Mouse (Mus musculus): ENCODE measurements around the gene Gm7970.
"Not testable (repeated sequence)": the region's sequence is repeated elsewhere in the genome, so short reads cannot be mapped to it uniquely, and the experiment has no call there.

Gene Gm7970

DNA sequence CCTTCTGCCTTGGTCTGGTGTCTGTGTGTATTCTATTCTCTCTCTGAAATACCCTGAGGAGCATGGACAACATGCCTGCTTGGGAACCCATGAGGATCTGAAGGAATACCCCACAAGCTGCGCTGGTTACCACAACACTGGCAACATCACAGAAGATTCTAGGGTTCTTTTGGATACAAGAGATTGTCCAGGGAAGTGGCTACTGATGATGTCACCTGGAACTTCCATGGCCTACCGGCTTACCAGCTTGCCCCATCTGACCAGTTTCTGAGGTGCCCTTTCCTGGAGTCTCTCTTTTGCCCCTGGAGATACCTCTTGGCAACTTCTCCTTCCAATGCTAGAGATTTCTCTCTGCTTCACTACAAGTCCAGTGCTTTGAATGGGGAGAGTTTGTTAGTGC lies at the start of gene Gm7970:
Gene Gm7970 (minus strand): TSS at position 101 of the 400 bp plus-strand sequence.
- not testable (repeated sequence) for DNase-seq (ENCODE audit: low spot score)

DNA sequence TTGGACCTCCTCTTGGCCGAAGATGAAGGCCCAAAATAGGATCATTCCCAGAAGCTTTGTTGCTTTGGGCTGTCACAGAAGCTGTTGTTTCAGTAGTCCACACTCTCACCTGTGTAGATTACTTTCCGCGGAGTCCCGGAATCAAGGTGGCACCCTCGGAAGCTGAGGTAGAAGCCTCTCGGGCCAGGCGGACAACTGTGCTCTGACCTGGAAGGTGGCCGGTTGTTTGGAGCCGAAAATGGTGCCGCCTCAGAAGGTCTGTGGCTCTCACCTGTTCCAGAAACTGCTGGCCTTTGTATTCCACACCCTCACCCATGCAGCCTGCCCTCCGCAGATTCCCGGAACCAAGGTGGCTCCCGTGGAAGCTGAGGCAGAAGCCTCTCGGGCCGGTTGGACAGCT lies 45.6 kb upstream of the Gm7970 start:
- DNase-seq (ENCODE audit: low spot score), result not testable (repeated sequence)

DNA sequence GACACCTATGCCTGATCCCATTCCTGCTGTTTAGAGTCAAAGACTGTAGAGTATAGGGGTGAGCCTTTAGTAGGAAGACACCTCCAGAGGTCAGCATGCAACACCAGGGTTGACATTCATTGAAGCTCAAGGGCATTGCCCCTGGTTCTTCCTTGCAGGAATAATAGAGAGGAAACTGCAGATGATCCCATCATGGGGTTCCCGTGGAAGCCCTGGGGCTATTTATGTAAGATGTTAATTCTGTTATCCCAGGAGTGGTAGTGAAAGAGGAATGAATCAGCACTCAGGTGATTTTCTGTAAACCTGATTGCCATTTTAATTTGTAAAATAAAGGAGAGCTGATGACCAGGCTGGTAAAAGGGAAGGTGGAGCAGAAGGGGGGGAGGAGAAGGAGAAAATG lies 31.0 kb upstream of the Gm7970 start:
- DNase-seq (ENCODE audit: low spot score), result not testable (repeated sequence)

DNA sequence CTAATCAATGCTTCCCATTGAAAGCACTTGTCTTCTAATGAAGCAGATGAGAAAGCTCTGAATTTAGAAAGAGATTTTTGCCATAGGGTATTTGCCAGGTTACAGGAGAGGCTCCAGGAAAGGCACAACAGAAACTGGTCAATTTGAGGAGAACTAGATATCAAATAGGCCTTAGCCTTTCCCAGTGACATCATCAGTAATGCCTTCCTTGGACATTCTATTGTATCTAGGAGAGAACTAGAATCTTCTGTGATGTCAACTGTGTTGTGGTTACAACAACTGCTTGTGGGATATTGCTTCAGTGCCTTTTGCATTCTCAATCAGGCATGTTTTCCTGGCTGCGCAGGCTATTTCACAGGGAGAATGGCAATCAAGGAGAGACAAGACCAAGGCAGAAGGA lies 17.5 kb upstream of the Gm7970 start, which contains the start of gene 1700049E17Rik2:
Gene 1700049E17Rik2 (plus strand): TSS at position 301 of the 400 bp plus-strand sequence.
- not testable (repeated sequence) for DNase-seq (ENCODE audit: low spot score)

DNA sequence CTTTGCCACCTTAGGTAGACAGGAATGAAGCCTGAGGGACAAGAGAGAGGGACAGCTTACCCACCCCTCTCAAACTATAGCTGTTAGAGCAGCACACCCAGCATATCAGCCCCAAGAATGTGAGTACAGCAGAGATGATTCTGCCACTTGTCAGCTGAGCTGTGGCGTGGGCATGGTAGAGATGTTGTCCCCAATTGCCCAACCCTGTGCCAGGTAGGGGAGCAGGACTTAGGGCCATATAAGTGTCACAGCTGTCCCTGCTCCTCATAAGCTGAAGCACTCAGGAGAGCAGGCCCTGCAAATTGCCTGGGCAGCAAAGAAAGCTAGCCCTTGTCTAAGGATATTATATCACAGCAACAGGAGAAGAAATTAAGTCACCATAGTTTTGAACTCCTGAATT lies 30.7 kb downstream of the Gm7970 start:
- DNase-seq (ENCODE audit: low spot score), result not testable (repeated sequence)

DNA sequence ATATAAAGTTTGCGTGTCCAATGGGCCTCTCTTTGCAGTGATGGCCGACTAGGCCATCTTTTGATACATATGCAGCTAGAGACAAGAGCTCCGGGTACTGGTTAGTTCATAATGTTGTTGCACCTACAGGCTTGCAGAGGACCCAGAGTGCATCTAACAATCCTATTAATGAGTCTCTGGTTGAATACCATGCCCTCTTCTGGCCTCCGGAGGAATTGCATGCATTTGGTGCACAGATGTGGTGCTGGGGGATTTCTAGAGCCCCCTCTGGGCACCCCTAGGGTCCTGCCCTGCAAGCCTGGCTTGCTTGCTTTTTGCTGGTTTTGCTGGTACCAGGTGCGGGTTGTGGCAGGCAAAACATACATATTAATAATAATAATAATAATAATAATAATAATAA lies 34.7 kb downstream of the Gm7970 start:
- not testable (repeated sequence) for DNase-seq (ENCODE audit: low spot score)

Measured in layer of hippocampus, adult 11-12 months (tissue).